Mouse (Mus musculus) ovary, adult 18-20 months (tissue): ENCODE data around the gene Tmem52.

Experiments used
- DNase-seq: peaks from one replicate; pipeline ENCODE4 v3.0.0; 2022; ENCODE audit warnings: low spot score, mixed read lengths

Tmem52 gene

GRCm38 (mm10) chr4:155510981-155511380 lies 42.1 kb downstream of the Tmem52 start:
- DNase-seq, result no peak

GRCm38 (mm10) chr4:155514810-155515209 lies 45.9 kb downstream of the Tmem52 start:
- no peak for DNase-seq

DNA sequence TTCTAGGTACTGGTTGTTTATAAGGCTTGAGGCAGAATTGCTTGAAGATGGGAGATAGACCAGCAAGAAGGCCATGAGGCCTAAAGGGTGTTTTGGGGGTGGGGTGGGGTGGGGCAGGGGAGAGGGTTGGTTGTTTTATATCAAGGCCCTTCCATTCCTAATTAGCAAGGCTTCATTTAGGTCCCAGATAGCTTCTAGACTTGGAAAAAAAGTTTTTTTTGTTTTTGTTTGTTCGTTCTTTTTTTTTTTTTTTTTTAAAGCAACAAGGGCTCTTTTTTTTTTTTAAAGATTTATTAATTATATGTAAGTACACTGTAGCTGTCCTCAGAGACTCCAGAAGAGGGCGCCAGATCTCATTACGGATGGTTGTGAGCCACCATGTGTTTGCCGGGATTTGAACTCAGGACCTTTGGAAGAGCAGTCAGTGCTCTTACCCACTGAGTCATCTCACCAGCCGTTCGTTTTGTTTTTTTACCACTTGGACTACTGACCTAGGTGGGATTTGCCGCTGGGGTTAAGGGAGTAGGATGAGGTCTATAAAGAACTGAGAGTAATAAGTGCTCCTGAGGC lies 49.1 kb downstream of the Tmem52 start:
- DNase-seq, result no peak
